Mouse (Mus musculus): ENCODE data around the gene Eif4g1. TPM values are rescaled to one million over a fixed set of nuclear protein-coding genes. Genes with fewer than 3 reads are reported as not detected.

The Eif4g1 gene
- polyA plus RNA-seq, 1 experiment from 2014 or later: 140 TPM

DNA sequence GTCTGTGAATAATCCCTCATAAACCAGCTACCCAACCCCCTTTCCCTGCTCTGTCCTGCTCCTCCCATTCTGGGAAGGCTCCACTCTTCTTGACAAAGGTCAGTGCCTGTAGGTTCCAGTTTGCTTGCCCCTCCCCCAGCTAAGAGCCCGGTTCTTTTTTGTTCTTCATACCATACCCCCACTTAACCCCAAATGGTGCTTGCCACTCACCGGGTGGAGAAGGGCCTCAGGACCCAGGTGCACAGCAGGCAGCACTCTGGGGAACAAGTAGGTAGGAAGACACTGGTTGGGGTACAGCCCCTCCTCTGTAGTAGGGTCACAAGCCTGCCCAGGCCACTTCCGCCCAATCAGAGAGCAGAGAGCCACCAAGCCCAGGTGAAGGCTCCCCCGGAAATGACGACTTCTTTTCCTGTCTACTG is 62.2 kb downstream of the Eif4g1 start:
- ATAC-seq (ENCODE audit: low read depth): no peak
- no peak overlapping the region for H3K9ac ChIP-seq (ENCODE audit: low read length)
- WGBS: 30% methylated on average over 5 of the region's 5 CpGs
- H3K27me3 ChIP-seq (ENCODE audit: control insufficient read depth, insufficient read depth, low read depth, low read length): peaks cover 18% of the 10 kb centered on the region
- H3K36me3 ChIP-seq (ENCODE audit: control insufficient read depth, insufficient read depth, low read length): no peaks in the 10 kb centered on the region
- H3K9me3 ChIP-seq (ENCODE audit: control insufficient read depth, low read length): no peaks in the 10 kb centered on the region
- H3K27ac ChIP-seq (ENCODE audit: low read length): no peak overlapping the region
- peaks cover 11% of the 10 kb centered on the region for H3K4me1 ChIP-seq (replicated peaks; ENCODE audit: control insufficient read depth, insufficient read depth, low read length)
- H3K4me3 ChIP-seq (ENCODE audit: low read length): no peak overlapping the region
- no peak overlapping the region for H3K4me2 ChIP-seq (ENCODE audit: low read depth, low read length)

GRCm38 (mm10) chr16:20731688-20732087 is 63.6 kb downstream of the Eif4g1 start:
- H3K9me3 ChIP-seq (ENCODE audit: control insufficient read depth, low read length): no peaks in the 10 kb centered on the region
- WGBS: 58% methylated on average over 5 of the region's 5 CpGs
- H3K4me1 ChIP-seq (replicated peaks; ENCODE audit: control insufficient read depth, insufficient read depth, low read length): peaks cover 11% of the 10 kb centered on the region
- no peak overlapping the region for H3K9ac ChIP-seq (ENCODE audit: low read length)
- H3K4me3 ChIP-seq (ENCODE audit: low read length): no peak overlapping the region
- no peak overlapping the region for H3K4me2 ChIP-seq (ENCODE audit: low read depth, low read length)
- H3K27ac ChIP-seq (ENCODE audit: low read length): no peak overlapping the region
- ATAC-seq (ENCODE audit: low read depth): no peak
- H3K27me3 ChIP-seq (ENCODE audit: control insufficient read depth, insufficient read depth, low read depth, low read length): peaks cover 24% of the 10 kb centered on the region
- no peaks in the 10 kb centered on the region for H3K36me3 ChIP-seq (ENCODE audit: control insufficient read depth, insufficient read depth, low read length)

DNA sequence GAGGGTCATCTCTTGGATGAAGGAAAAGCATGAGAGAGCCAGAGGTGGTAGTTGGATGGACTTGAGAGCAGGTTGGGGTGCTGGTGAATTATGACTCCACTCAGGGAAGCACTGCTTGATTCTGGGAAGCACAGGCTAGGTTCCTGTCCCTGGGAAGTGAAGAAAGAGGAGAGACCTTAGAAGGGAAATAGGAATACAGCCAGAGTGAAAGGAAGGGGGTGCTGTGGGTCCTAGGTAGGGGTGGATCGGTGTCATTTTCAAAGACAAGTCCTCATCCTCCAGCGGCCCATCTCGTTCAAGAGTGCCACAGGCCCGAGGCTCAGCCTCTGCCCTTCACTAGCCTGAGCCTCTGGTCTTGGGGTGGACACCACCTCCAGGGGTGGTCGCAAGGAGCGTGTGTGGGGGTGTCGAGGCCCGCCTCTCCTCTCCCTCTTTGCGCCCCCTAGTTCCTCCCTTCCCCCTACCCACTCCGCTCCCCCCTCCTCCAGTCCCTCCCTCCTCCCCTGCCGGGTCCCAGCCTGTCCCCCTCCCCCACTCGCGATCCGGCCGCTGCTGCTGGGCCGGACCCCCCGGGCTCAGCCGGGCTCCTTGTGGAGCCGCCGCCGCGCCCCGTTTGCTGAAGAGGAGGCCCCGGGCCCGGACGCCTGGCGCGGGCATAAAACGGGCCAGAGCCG is 64.3 kb downstream of the Eif4g1 start:
- peaks cover 11% of the 10 kb centered on the region for H3K4me1 ChIP-seq (replicated peaks; ENCODE audit: control insufficient read depth, insufficient read depth, low read length)
- H3K27ac ChIP-seq (ENCODE audit: low read length): peak overlapping the region; percentile 11; the same call in 1 of the 2 replicates
- peak overlapping the region; percentile 56 for H3K4me3 ChIP-seq (ENCODE audit: low read length)

GRCm38 (mm10) chr16:20732925-20733730 is 65.0 kb downstream of the Eif4g1 start, which contains the start of gene Chrd:
Gene Chrd (plus strand): TSS chr16:20733127.
- WGBS: under 1% methylated on average over 54 of the region's 70 CpGs
- Histone ChIP-seq H3K27ac (ENCODE audit: low read length) (peak within 1 kb of the TSS; percentile 11; the same call in 1 of the 2 replicates), H3K4me1 (replicated peaks; ENCODE audit: control insufficient read depth, insufficient read depth, low read length) (peaks cover 11% of the 10 kb centered on the region), H3K36me3 (ENCODE audit: control insufficient read depth, insufficient read depth, low read length) (no peaks in the 10 kb centered on the region), H3K4me3 (ENCODE audit: low read length) (peak within 1 kb of the TSS; percentile 56), H3K9me3 (ENCODE audit: control insufficient read depth, low read length) (no peaks in the 10 kb centered on the region), H3K4me2 (ENCODE audit: low read depth, low read length) (peak within 1 kb of the TSS; percentile 99), H3K27me3 (ENCODE audit: control insufficient read depth, insufficient read depth, low read depth, low read length) (peaks cover 24% of the 10 kb centered on the region), H3K9ac (ENCODE audit: low read length) (peak within 1 kb of the TSS; percentile 79)
- peak; percentile 91 for ATAC-seq (ENCODE audit: low read depth)

More for the DNA sequence above, 64.3 kb downstream of the Eif4g1 start:
- no peaks in the 10 kb centered on the region for H3K9me3 ChIP-seq (ENCODE audit: control insufficient read depth, low read length)
- H3K36me3 ChIP-seq (ENCODE audit: control insufficient read depth, insufficient read depth, low read length): no peaks in the 10 kb centered on the region
- H3K27me3 ChIP-seq (ENCODE audit: control insufficient read depth, insufficient read depth, low read depth, low read length): peaks cover 24% of the 10 kb centered on the region
- ATAC-seq (ENCODE audit: low read depth): peak; percentile 41
- WGBS: 1% methylated on average over 21 of the region's 30 CpGs
- peak overlapping the region; percentile 99 for H3K4me2 ChIP-seq (ENCODE audit: low read depth, low read length)
- peak overlapping the region; percentile 79 for H3K9ac ChIP-seq (ENCODE audit: low read length)

- peaks cover 24% of the 10 kb centered on the region for H3K27me3 ChIP-seq (ENCODE audit: control insufficient read depth, insufficient read depth, low read depth, low read length)
- no peak within 1 kb of the TSS for H3K27ac ChIP-seq (ENCODE audit: low read length)
- H3K4me3 ChIP-seq (ENCODE audit: low read length): peak within 1 kb of the TSS; percentile 56
- H3K4me2 ChIP-seq (ENCODE audit: low read depth, low read length): peak within 1 kb of the TSS; percentile 99
- 5% methylated on average over 45 of the region's 45 CpGs for WGBS
- H3K9ac ChIP-seq (ENCODE audit: low read length): peak within 1 kb of the TSS; percentile 79
- peaks cover 11% of the 10 kb centered on the region for H3K4me1 ChIP-seq (replicated peaks; ENCODE audit: control insufficient read depth, insufficient read depth, low read length)
- no peaks in the 10 kb centered on the region for H3K9me3 ChIP-seq (ENCODE audit: control insufficient read depth, low read length)
- H3K36me3 ChIP-seq (ENCODE audit: control insufficient read depth, insufficient read depth, low read length): no peaks in the 10 kb centered on the region
- no peak for ATAC-seq (ENCODE audit: low read depth)
Observed at GRCm38 (mm10) chr16:20733731-20734730, 65.9 kb downstream of the Eif4g1 start, which contains the start of gene Thpo. Gene Thpo (minus strand): TSS chr16:20734511.

DNA sequence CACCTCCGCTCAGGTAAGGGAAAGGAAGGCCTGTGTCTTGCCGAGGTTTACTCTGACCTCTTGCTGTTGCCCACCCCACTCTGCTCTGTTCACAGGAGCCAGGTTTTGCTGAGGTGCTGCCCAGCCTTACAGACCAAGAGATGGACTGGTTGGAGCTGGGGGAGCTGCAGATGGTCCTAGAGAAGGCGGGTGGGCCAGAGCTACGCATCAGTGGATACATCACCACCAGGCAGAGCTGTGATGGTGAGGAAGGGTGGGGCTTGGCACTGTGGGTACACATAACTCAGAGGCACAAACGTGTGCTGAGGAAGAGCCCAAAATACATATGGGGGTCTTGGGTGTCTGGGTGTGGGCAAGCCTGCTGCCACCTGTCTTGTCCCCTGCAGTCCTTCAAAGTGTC is 67.5 kb downstream of the Eif4g1 start:
- H3K36me3 ChIP-seq (ENCODE audit: control insufficient read depth, insufficient read depth, low read length): no peaks in the 10 kb centered on the region
- peaks cover 11% of the 10 kb centered on the region for H3K4me1 ChIP-seq (replicated peaks; ENCODE audit: control insufficient read depth, insufficient read depth, low read length)
- H3K9me3 ChIP-seq (ENCODE audit: control insufficient read depth, low read length): no peaks in the 10 kb centered on the region
- H3K4me2 ChIP-seq (ENCODE audit: low read depth, low read length): no peak overlapping the region
- WGBS: 76% methylated on average over 5 of the region's 5 CpGs
- H3K27me3 ChIP-seq (ENCODE audit: control insufficient read depth, insufficient read depth, low read depth, low read length): peaks cover 24% of the 10 kb centered on the region
- no peak overlapping the region for H3K9ac ChIP-seq (ENCODE audit: low read length)
- H3K27ac ChIP-seq (ENCODE audit: low read length): no peak overlapping the region
- no peak overlapping the region for H3K4me3 ChIP-seq (ENCODE audit: low read length)
- ATAC-seq (ENCODE audit: low read depth): no peak

GRCm38 (mm10) chr16:20736168-20736567 is 68.1 kb downstream of the Eif4g1 start:
- peaks cover 11% of the 10 kb centered on the region for H3K4me1 ChIP-seq (replicated peaks; ENCODE audit: control insufficient read depth, insufficient read depth, low read length)
- H3K4me2 ChIP-seq (ENCODE audit: low read depth, low read length): no peak overlapping the region
- H3K27ac ChIP-seq (ENCODE audit: low read length): no peak overlapping the region
- ATAC-seq (ENCODE audit: low read depth): no peak
- H3K9me3 ChIP-seq (ENCODE audit: control insufficient read depth, low read length): no peaks in the 10 kb centered on the region
- no peak overlapping the region for H3K4me3 ChIP-seq (ENCODE audit: low read length)
- peaks cover 24% of the 10 kb centered on the region for H3K27me3 ChIP-seq (ENCODE audit: control insufficient read depth, insufficient read depth, low read depth, low read length)
- no peaks in the 10 kb centered on the region for H3K36me3 ChIP-seq (ENCODE audit: control insufficient read depth, insufficient read depth, low read length)
- H3K9ac ChIP-seq (ENCODE audit: low read length): no peak overlapping the region
- WGBS: 86% methylated on average over 7 of the region's 7 CpGs

GRCm38 (mm10) chr16:20736823-20737222 is 68.7 kb downstream of the Eif4g1 start:
- no peak for ATAC-seq (ENCODE audit: low read depth)
- H3K9me3 ChIP-seq (ENCODE audit: control insufficient read depth, low read length): no peaks in the 10 kb centered on the region
- peaks cover 11% of the 10 kb centered on the region for H3K4me1 ChIP-seq (replicated peaks; ENCODE audit: control insufficient read depth, insufficient read depth, low read length)
- 74% methylated on average over 5 of the region's 5 CpGs for WGBS
- no peak overlapping the region for H3K4me3 ChIP-seq (ENCODE audit: low read length)
- H3K36me3 ChIP-seq (ENCODE audit: control insufficient read depth, insufficient read depth, low read length): no peaks in the 10 kb centered on the region
- peaks cover 24% of the 10 kb centered on the region for H3K27me3 ChIP-seq (ENCODE audit: control insufficient read depth, insufficient read depth, low read depth, low read length)
- H3K4me2 ChIP-seq (ENCODE audit: low read depth, low read length): no peak overlapping the region
- no peak overlapping the region for H3K27ac ChIP-seq (ENCODE audit: low read length)
- no peak overlapping the region for H3K9ac ChIP-seq (ENCODE audit: low read length)

Measured in lung, embryonic 16.5 days (tissue).